Mouse (Mus musculus): ENCODE measurements at regions not wholly inside any gene's neighbourhood (a gene's known extent, or its start where the extent isn't known, plus 50 kb on each side); places are given as distances from the start of the nearest gene placed in this dataset.

DNA sequence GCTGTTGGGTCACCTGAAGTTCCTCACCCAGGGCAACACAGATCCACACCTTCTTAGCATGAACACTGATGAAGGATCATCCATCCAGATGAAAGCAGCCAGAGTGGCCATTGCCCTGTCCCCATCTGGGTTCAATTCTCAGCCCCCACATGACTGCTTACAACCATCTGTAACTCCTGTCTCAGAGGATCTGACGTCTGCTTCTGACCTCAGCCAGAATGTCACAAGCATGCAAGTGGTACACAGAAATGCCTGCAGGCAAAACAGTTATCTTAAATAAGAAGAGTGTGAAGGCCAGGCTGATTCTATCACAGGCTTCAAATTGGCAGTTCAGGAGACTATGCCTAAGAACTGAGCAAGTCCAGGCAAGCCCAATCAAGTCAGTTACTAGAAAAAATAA, 76.2 kb upstream of the Dlg1 start:
- no peak overlapping the region for H3K4me2 ChIP-seq
- DNase-seq (no peak), ATAC-seq (ENCODE audit: insufficient read depth) (no peak)
- no peaks in the 10 kb centered on the region for H3K36me3 ChIP-seq (ENCODE audit: insufficient read depth)
- H3K9ac ChIP-seq: no peak overlapping the region
- WGBS: 50% methylated on average over 1 of the region's 1 CpGs
- no peaks in the 10 kb centered on the region for H3K9me3 ChIP-seq (ENCODE audit: low read depth, low read length)
- H3K27me3 ChIP-seq (ENCODE audit: insufficient read depth, low read length): no peaks in the 10 kb centered on the region
- no peak overlapping the region for H3K27ac ChIP-seq (ENCODE audit: low read depth)
- H3K4me1 ChIP-seq (ENCODE audit: insufficient read depth): no peaks in the 10 kb centered on the region
- no peak overlapping the region for H3K4me3 ChIP-seq (ENCODE audit: low read depth, low read length)
- no peak for TF ChIP-seq CTCF (IDR thresholded peaks at IDR 0.05; ENCODE audit: low read depth)

DNA sequence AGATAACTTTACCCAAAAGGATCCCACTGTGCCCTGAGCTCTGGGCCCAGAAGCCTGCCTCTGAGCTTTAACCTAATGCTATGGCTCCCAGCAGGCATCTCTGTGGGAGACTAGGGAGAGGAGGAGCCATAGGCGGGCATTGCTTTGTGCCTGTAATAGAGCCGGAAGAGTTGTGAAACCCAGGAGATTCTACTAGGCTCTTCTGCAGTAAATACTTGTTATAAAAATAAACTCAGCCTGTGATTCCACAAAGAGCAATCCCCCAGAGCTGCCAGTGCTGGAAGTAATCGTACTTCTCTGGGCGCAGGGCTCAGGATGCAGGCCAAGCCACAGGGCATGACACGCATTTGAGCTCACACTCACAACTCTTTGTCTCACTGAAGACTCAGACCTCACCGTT, 73.7 kb upstream of the Dlg1 start:
- no peak overlapping the region for H3K9ac ChIP-seq
- peak; percentile 49 for DNase-seq
- no peak for ATAC-seq (ENCODE audit: insufficient read depth)
- no peaks in the 10 kb centered on the region for H3K27me3 ChIP-seq (ENCODE audit: insufficient read depth, low read length)
- no peak overlapping the region for H3K27ac ChIP-seq (ENCODE audit: low read depth)
- H3K4me1 ChIP-seq (ENCODE audit: insufficient read depth): peaks cover 11% of the 10 kb centered on the region
- WGBS: 38% methylated on average over 6 of the region's 6 CpGs
- H3K4me3 ChIP-seq (ENCODE audit: low read depth, low read length): no peak overlapping the region
- no peaks in the 10 kb centered on the region for H3K36me3 ChIP-seq (ENCODE audit: insufficient read depth)
- H3K4me2 ChIP-seq: no peak overlapping the region
- no peaks in the 10 kb centered on the region for H3K9me3 ChIP-seq (ENCODE audit: low read depth, low read length)
- TF ChIP-seq CTCF (IDR thresholded peaks at IDR 0.05; ENCODE audit: low read depth): no peak

DNA sequence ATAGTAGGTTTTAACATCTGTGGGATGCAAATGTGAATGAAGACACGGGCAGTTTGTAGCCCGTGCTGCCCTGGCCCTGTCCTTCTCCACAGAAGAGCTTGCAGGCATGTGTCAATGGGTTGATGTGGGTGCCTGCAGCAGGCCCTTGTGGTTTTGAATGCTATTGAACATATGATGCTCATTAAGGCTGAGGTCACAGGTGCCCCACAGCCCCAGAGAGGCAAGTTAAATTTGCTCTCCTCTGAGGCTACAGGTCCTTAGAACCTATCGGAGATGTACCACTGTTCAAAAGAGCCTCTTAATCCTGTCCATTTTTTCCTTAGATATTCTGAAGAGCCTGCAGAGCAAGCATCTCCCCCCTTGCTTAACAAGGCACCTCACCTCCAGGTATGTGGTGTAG, 71.7 kb upstream of the Dlg1 start:
- H3K4me2 ChIP-seq: peak overlapping the region; percentile 26; the same call in 1 of the 2 replicates
- ATAC-seq (ENCODE audit: insufficient read depth) (peak; percentile 23; the same call in 1 of the 2 replicates), DNase-seq (no peak)
- no peaks in the 10 kb centered on the region for H3K36me3 ChIP-seq (ENCODE audit: insufficient read depth)
- WGBS: 66% methylated on average over 3 of the region's 3 CpGs
- H3K27ac ChIP-seq (ENCODE audit: low read depth): peak overlapping the region; percentile 93
- no peak overlapping the region for H3K4me3 ChIP-seq (ENCODE audit: low read depth, low read length)
- peaks cover 11% of the 10 kb centered on the region for H3K4me1 ChIP-seq (ENCODE audit: insufficient read depth)
- H3K27me3 ChIP-seq (ENCODE audit: insufficient read depth, low read length): no peaks in the 10 kb centered on the region
- no peak for TF ChIP-seq CTCF (IDR thresholded peaks at IDR 0.05; ENCODE audit: low read depth)
- no peaks in the 10 kb centered on the region for H3K9me3 ChIP-seq (ENCODE audit: low read depth, low read length)
- H3K9ac ChIP-seq: no peak overlapping the region

DNA sequence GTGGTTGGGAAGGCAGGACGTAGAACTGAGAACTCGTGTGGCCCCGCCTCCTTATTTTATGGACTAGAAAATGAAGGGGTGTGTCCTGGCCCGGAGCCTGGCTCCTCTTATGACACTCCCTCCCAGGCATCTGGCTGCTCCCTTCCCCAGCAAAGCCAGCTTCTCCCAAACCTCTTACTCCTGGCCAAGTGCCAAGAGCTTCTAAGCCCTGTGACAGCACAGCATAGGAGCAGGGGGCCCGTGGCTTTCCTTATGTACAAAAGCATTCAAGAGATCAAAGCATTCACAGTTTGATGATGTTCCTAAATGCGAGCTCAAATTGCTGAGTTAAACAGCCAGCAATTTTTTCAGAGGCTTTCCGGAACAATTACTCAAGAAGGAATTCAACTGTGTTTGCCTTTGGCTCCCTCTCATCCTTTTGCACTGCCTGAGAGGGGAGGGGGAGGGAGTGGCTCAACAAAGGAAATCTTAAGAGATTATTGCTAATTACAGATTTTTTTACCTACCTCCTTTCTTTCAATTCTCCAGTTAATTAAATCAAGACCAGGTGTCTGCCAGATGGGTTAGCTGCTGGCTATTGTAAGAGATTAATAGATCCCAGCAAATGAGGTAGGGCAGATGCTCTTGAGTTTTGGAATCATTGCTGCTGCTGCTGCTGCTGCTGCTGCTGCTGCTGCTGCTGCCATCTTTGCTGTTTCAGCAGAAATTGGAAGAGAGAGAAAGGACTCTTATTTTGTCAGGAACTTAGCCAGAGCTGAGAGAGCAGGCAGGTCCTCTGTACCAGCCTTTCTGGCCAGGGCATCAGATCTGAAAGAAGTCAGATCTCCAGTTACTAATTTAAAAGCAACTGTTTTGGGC, 71.0 kb upstream of the Dlg1 start:
- DNase-seq (peak; percentile 98), ATAC-seq (ENCODE audit: insufficient read depth) (peak; percentile 98)
- H3K9ac ChIP-seq: no peak overlapping the region
- no peak for TF ChIP-seq CTCF (IDR thresholded peaks at IDR 0.05; ENCODE audit: low read depth)
- no peaks in the 10 kb centered on the region for H3K9me3 ChIP-seq (ENCODE audit: low read depth, low read length)
- no peak overlapping the region; the same call in 1 of the 2 replicates for H3K4me3 ChIP-seq (ENCODE audit: low read depth, low read length)
- 3% methylated on average over 7 of the region's 7 CpGs for WGBS
- no peaks in the 10 kb centered on the region for H3K27me3 ChIP-seq (ENCODE audit: insufficient read depth, low read length)
- H3K4me1 ChIP-seq (ENCODE audit: insufficient read depth): peaks cover 11% of the 10 kb centered on the region
- peak overlapping the region; percentile 93 for H3K27ac ChIP-seq (ENCODE audit: low read depth)
- peak overlapping the region; percentile 26 for H3K4me2 ChIP-seq
- no peaks in the 10 kb centered on the region for H3K36me3 ChIP-seq (ENCODE audit: insufficient read depth)

DNA sequence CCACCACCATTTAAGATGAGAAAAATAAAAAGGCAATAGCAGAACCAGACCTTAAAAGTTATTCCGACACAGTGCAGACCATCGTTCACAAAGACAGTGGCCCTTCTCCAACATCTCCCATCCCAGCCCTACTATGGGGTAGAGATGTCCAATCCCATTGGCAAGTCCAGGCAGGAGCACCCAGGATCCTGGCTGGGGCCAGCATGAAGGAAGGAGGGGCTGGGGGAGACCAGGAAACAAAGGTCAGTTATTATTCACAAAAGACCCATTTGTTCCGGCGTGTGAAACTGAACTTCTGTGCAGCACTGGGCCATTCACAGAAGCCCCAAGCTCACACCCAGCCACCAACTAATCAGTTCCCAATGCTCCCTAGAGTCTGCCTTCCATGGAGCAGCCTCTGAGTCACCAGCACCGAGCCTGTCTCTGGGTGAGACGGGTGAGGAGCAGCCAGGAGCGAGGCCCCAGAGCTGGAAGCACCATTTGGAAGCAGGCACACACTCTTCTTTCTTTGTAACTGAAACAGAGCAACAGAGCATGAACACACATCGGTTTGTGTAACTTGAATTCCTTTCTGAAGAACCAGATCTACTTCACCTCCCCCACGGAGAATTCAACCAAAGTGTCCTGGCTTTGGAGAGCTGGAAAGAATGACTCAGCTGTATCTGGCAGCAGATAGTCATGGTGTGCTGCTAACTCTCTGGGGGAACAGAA, 70.1 kb upstream of the Dlg1 start:
- no peaks in the 10 kb centered on the region for H3K27me3 ChIP-seq (ENCODE audit: insufficient read depth, low read length)
- no peaks in the 10 kb centered on the region for H3K9me3 ChIP-seq (ENCODE audit: low read depth, low read length)
- ATAC-seq (ENCODE audit: insufficient read depth) (no peak), DNase-seq (peak; percentile 62)
- peak overlapping the region; percentile 93 for H3K27ac ChIP-seq (ENCODE audit: low read depth)
- no peak overlapping the region; the same call in 1 of the 2 replicates for H3K4me3 ChIP-seq (ENCODE audit: low read depth, low read length)
- no peak for TF ChIP-seq CTCF (IDR thresholded peaks at IDR 0.05; ENCODE audit: low read depth)
- H3K4me2 ChIP-seq: peak overlapping the region; percentile 26
- peaks cover 11% of the 10 kb centered on the region for H3K4me1 ChIP-seq (ENCODE audit: insufficient read depth)
- no peak overlapping the region for H3K9ac ChIP-seq
- 44% methylated on average over 9 of the region's 9 CpGs for WGBS
- H3K36me3 ChIP-seq (ENCODE audit: insufficient read depth): no peaks in the 10 kb centered on the region

DNA sequence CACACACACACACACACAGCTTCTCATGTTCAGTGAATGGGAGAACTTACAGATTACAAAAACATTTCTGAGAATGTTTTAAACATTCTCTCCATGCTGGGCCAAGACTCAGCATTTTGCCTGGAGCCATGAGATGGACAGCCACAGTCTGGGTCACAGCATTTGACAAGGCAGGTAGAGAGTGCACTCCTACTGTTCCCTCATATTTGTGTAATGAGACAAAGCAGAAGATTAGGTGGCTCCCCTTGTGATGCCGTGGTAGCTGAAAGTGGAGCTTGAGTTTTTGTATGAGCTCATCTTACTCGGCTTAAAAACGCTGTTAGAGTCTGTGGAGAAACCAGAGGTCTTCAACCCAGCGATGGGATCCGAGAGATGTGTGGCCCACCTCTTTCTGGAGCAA, 65.3 kb upstream of the Dlg1 start:
- Histone ChIP-seq H3K27me3 (ENCODE audit: insufficient read depth, low read length) (no peaks in the 10 kb centered on the region), H3K9ac (no peak overlapping the region), H3K27ac (ENCODE audit: low read depth) (no peak overlapping the region), H3K9me3 (ENCODE audit: low read depth, low read length) (no peaks in the 10 kb centered on the region), H3K4me2 (no peak overlapping the region), H3K4me1 (ENCODE audit: insufficient read depth) (peaks cover 5% of the 10 kb centered on the region), H3K4me3 (ENCODE audit: low read depth, low read length) (no peak overlapping the region), H3K36me3 (ENCODE audit: insufficient read depth) (no peaks in the 10 kb centered on the region)
- WGBS: 83% methylated on average over 5 of the region's 5 CpGs
- no peak for ATAC-seq (ENCODE audit: insufficient read depth)
- no peak for TF ChIP-seq CTCF (IDR thresholded peaks at IDR 0.05; ENCODE audit: low read depth)
- DNase-seq: no peak

DNA sequence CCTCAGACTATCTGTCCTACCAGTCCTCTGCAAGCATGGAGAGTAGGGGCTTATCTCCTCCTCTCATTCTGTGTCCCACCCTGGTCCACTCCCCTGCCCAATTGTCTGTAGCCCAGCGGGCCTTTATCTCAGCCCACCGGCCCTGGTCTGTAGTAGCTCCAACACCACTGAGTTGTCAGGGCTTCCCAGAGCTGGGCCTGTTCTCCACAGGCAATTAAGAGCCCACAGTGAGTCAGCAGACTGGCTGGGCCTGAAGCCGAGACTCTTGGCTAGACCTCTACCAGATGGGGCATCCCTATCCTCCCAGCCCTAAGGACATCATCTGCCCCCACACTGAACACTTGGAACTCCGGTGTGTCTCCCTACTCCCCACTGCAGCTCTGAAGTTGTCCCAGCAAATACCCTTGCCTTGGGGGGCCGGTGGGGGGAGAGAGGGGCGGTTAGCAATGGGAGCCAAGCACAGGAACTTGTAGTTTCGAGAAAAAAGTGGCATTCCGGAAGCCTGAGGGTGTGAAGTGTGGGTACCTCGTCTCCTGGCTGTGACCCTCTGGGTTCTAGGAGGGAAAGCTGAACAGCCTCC, 64.7 kb upstream of the Dlg1 start:
- no peak overlapping the region for H3K27ac ChIP-seq (ENCODE audit: low read depth)
- DNase-seq (no peak), ATAC-seq (ENCODE audit: insufficient read depth) (peak; percentile 77; the same call in 1 of the 2 replicates)
- no peak for TF ChIP-seq CTCF (IDR thresholded peaks at IDR 0.05; ENCODE audit: low read depth)
- no peaks in the 10 kb centered on the region for H3K9me3 ChIP-seq (ENCODE audit: low read depth, low read length)
- H3K4me1 ChIP-seq (ENCODE audit: insufficient read depth): no peaks in the 10 kb centered on the region
- H3K4me2 ChIP-seq: no peak overlapping the region
- no peak overlapping the region for H3K9ac ChIP-seq
- no peak overlapping the region for H3K4me3 ChIP-seq (ENCODE audit: low read depth, low read length)
- no peaks in the 10 kb centered on the region for H3K36me3 ChIP-seq (ENCODE audit: insufficient read depth)
- 81% methylated on average over 9 of the region's 9 CpGs for WGBS
- no peaks in the 10 kb centered on the region for H3K27me3 ChIP-seq (ENCODE audit: insufficient read depth, low read length)
